Mouse (Mus musculus) urinary bladder, postnatal 14 days (tissue): Measurements from ENCODE around the gene Dnaaf5.

Experiments
- DNase-seq: peaks from one replicate; pipeline ENCODE4 v3.0.0; 2021; ENCODE audit warnings: low spot score

The Dnaaf5 gene

DNA sequence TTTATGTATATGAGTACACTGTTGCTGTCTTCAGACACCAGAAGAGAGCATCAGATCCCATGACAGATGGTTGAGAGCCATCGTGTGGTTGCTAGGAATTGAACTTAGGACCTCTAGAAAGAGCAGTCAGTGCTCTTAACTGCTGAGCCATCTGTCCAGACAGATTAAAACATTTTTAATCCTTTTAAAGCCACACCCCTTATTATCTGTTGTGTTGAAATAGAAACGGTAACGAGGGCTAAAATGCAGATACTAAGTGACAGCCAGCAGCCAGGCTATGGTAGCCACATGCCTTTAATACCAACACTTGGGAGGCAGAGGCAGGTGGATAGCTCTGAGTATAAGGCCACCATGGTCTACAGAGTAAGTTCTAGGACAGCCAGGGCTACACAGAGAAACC, 82.1 kb downstream of the Dnaaf5 start:
- no peak for DNase-seq

DNA sequence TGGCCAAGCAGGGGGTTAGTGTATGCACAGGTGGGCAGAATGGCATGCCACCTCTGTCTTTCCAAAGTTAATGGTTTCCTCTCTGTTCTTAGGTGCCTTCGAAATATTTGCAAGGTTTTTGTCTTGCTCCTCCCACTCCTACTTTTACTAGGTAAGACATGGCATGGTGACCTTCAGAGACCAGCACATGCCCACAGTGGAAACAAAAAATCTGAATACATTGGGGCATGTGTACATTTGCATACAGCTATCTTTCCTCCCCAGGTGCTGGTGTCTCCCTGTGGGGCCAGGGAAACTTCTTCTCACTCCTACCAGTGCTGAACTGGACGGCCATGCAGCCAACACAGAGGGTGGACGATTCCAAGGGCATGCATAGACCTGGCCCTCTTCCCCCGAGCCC, 84.4 kb downstream of the Dnaaf5 start:
- DNase-seq, result no peak
